Mouse (Mus musculus): ENCODE measurements around the gene Gm49661. TPM values are rescaled to one million over a fixed set of nuclear protein-coding genes. Genes with fewer than 3 reads are reported as not detected.

Gene Gm49661
- total RNA-seq, 2 experiments from 2014 or later = not detected

DNA sequence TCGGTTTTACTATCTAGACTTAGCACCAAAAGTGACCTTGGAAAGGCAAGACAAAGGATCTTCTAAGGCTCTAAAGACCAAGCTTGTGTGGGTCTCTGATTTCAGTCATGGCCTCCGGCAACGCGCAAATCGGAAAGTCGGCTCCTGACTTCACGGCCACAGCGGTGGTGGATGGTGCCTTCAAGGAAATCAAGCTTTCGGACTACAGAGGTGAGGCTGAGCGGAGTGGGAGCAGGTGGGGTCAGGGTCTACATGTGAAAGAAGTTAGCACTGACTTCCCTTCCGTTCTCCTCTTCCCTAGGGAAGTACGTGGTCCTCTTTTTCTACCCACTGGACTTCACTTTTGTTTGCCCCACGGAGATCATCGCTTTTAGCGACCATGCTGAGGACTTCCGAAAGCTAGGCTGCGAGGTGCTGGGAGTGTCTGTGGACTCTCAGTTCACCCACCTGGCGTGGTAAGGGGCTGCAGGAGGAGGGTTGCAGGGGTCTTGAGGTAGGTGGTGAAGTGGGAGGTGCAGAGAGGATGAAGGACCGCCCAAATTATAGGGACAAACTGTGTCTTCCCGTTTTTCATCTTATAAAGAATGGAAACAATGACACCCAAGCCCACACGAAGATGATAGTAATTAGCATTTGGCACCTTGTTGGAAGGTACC lies 1.0 kb upstream of the Gm49661 start:
- intact Hi-C loops (cut with DNase I; ENCODE audit: low total_unique reads) = no loop called here

DNA sequence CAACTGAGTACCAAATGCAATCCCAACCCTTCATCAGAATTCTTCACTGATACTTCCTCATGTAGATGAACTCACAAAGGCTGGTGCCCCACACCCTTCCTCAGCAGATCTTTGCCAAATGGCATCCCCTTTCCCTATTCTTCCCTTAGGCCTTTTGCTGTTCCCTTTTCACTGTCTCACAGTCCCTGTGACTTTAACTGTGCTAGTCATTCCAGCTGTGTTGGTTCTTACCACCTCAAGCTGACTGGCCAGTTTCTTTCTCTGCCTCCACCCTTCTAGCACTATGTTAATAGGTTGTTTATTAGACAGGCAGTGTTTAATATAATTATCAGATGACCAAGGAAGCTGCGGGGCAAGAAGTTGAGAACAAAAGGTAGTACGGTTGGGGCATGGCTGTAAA lies 583 bp downstream of the Gm49661 start:
- no peak for DNase-seq
- intact Hi-C loops (cut with DNase I; ENCODE audit: low total_unique reads) = no loop called here

More for the DNA sequence above, 1.0 kb upstream of the Gm49661 start:
- DNase-seq = no peak

- intact Hi-C loops (cut with DNase I; ENCODE audit: low total_unique reads) = no loop called here
- no peak for DNase-seq
Measured at GRCm38 (mm10) chr8:84967532-84968304, 1.5 kb downstream of the Gm49661 start.

DNA sequence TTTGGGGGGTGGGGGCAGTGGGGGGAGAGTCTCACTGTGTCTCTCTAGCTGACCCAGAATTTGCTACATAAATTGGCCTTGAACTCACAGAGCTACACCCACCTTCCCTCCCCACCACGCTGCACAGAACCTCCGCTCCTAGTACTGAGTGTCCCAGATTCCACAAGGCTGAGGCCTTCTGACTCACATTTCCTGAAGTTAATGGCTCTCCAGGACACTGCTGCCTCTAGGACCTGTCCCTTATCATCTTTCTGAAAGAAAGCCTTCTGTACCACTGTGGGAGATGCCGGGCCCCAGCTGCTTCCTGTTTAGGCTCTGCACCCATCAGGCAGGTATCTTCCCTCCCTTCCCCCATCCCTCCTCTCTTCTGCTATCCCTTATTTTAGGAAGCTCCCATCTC lies 2.6 kb downstream of the Gm49661 start:
- intact Hi-C loops (cut with DNase I; ENCODE audit: low total_unique reads) = no loop called here
- no peak for DNase-seq

GRCm38 (mm10) chr8:84965731-84966291 lies 3.4 kb downstream of the Gm49661 start:
- intact Hi-C loops (cut with DNase I; ENCODE audit: low total_unique reads) = no loop called here
- peak; percentile 91 for DNase-seq

DNA sequence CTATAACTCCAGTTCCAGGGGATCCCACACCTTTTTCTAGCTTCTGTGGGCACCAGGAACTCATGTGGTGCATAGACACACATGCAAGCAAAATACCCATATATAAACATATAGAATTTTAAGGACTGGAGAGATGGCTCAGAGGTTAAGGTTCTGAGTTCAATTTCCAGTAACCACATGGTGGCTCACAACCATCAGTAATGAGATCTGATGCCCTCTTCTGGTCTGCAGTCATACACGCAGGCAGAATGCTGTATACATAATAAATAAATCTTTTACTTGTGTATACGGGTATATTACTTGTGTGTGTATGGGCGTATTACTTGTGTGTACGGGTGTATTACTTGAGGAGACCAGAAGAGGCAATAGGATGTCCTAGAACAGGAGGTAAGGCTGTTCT lies 5.3 kb downstream of the Gm49661 start:
- DNase-seq = no peak
- intact Hi-C loops (cut with DNase I; ENCODE audit: low total_unique reads) = no loop called here

DNA sequence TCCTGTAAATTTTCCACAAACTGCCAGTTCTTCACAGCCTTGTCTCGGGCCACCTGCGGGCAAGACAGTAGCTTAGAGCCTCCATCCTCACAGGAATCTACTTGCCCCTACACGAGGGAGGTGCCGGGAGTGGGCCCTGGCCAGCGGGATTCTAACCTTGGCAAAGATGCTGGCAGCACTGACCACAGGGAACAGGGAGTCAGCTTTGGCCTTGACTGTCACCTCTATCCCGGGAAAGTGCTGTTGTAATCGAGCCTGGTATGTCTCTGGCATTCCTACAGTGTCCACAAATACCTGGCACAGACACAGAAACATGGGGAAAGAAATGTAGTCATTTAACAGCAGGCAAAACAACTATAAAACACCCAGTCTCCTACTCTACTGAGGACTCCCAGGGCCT lies 9.4 kb downstream of the Gm49661 start:
- intact Hi-C loops (cut with DNase I; ENCODE audit: low total_unique reads) = no loop called here
- DNase-seq = no peak

GRCm38 (mm10) chr8:84956768-84957167 lies 12.5 kb downstream of the Gm49661 start:
- intact Hi-C loops (cut with DNase I; ENCODE audit: low total_unique reads) = no loop called here
- DNase-seq = no peak

DNA sequence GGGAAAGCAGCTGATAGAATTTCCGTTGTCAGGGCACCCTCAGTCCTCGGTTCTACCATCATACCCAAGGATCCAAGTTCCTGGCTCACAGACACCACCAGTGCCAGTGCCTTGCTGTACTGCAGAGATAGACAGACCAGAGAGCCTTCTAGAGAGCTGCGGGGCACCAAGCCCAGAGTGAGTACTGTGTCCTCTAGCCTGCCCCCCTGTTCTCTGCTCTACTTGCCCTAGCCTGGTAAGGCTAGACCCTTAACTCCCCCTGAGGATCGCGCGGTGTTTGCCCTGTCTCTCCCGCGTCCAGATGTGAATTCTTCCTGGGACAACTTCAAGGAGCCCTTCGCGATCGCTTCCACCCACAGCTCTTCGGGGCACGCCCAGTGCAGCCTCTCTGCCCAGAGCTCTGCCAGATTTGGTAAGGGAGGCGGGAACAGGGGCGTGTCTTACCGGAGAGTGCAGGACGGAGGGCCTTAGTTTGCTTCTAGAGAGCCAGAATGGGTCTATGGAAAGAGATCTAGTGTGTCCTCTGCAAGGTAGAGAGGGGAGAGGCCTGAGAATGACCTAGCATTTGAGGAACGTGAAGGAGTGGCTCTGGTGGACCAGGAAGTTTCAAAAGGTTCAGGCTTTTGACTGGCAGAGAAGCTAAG lies 16.5 kb downstream of the Gm49661 start:
- peak; percentile 45 for DNase-seq
- intact Hi-C loops (cut with DNase I; ENCODE audit: low total_unique reads) = no loop called here

- DNase-seq = no peak
Measured at GRCm38 (mm10) chr8:84949753-84950152, 19.5 kb downstream of the Gm49661 start.

GRCm38 (mm10) chr8:84947241-84947545 lies 22.0 kb downstream of the Gm49661 start:
- intact Hi-C loops (cut with DNase I; ENCODE audit: low total_unique reads) = no loop called here

More at GRCm38 (mm10) chr8:84949753-84950152, 19.5 kb downstream of the Gm49661 start:
- intact Hi-C loops (cut with DNase I; ENCODE audit: low total_unique reads) = no loop called here

GRCm38 (mm10) chr8:84946528-84947240 lies 22.5 kb downstream of the Gm49661 start, which contains the start of gene Rtbdn:
Gene Rtbdn (plus strand): TSS chr8:84946991.
- intact Hi-C loops (cut with DNase I; ENCODE audit: low total_unique reads) = no loop called here
- DNase-seq = no peak

More at GRCm38 (mm10) chr8:84947241-84947545, 22.0 kb downstream of the Gm49661 start:
- DNase-seq = no peak

GRCm38 (mm10) chr8:84945633-84946527 lies 23.4 kb downstream of the Gm49661 start:
- intact Hi-C loops (cut with DNase I; ENCODE audit: low total_unique reads) = no loop called here
- no peak for DNase-seq

DNA sequence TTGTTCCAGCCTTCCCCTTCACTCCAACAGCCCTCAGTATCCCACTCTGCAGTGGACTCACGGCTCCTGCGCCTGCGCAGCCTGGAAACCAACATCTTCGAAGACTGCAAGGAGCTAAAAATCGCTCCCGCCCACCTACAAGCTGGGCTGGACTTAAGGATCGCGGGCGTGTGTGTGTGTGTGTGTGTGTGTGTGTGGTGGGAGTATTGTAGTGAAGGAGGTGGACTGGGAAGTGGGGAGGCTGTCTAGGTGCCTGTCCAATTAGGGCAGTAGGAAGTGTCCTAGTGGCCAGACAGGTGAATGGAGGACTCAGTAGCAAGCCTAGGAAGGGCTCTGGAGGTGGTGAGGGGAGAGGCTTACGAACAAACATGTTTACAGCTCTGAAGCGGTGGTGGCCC lies 24.0 kb downstream of the Gm49661 start:
- DNase-seq = no peak
- intact Hi-C loops (cut with DNase I; ENCODE audit: low total_unique reads) = no loop called here

GRCm38 (mm10) chr8:84944478-84945160 lies 24.6 kb downstream of the Gm49661 start:
- DNase-seq = no peak
- intact Hi-C loops (cut with DNase I; ENCODE audit: low total_unique reads) = no loop called here

- DNase-seq = no peak
- intact Hi-C loops (cut with DNase I; ENCODE audit: low total_unique reads) = no loop called here
Measured at GRCm38 (mm10) chr8:84943699-84944098, 25.5 kb downstream of the Gm49661 start.

GRCm38 (mm10) chr8:84937620-84938485 lies 31.4 kb downstream of the Gm49661 start:
- intact Hi-C loops (cut with DNase I; ENCODE audit: low total_unique reads) = no loop called here
- DNase-seq = no peak
